Mouse (Mus musculus) small intestine, adult 2 months (tissue): ENCODE measurements around the gene Selenos.

ENCODE experiments used
- CTCF ChIP-seq: fragments of 200-500 bp; IDR thresholded peaks from 2 replicates; pipeline ENCODE4 v1.5.1; 2012; ENCODE audit warnings: low read depth, mild to moderate bottlenecking, control low read depth, inconsistent platforms, low read length, moderate library complexity, mixed read lengths; ENCODE audit not compliant: insufficient replicate concordance, insufficient read length; ENCODE audit errors: extremely low read depth
- POLR2A ChIP-seq: fragments of 200-500 bp; IDR thresholded peaks from 2 replicates; pipeline ENCODE4 v1.6.1; 2012; ENCODE audit warnings: low read depth, mild to moderate bottlenecking, control low read depth, inconsistent platforms, low read length, moderate library complexity

- no peak for TF ChIP-seq CTCF
- no peak for TF ChIP-seq POLR2A
Measured at GRCm38 (mm10) chr7:66138301-66138700, 58.9 kb downstream of the Selenos start.
